Mouse (Mus musculus) intestine, embryonic 14.5 days (tissue): Measurements from ENCODE around the gene Steap3. TPM values are rescaled to one million over a fixed set of nuclear protein-coding genes. Genes with fewer than 3 reads are reported as not detected.

Experiments
- ATAC-seq: fragments of 200-750 bp; cut with Nextera tagmentation; replicated peaks from 2 replicates; pipeline ENCODE4 v1.8.0; 2017; ENCODE audit warnings: low read depth, moderate number of reproducible peaks, moderate TSS enrichment, moderate library complexity; ENCODE audit not compliant: low FRiP score, low TSS enrichment
- DNase-seq: peaks from one replicate; pipeline ENCODE4 v3.0.0-alpha.2; 2018; ENCODE audit warnings: low spot score
- H3K27ac ChIP-seq: fragments of 300-500 bp; sonication (generic); 2 replicates; pipeline ENCODE4 v1.5.1; 2014; ENCODE audit warnings: low read depth, mild to moderate bottlenecking, control low read depth
- H3K27me3 ChIP-seq: fragments of 300-500 bp; sonication (generic); replicated peaks from 2 replicates; pipeline ENCODE4 v1.6.1; 2014; ENCODE audit warnings: low read length, control low read depth; ENCODE audit not compliant: control insufficient read depth, insufficient read depth
- H3K36me3 ChIP-seq: fragments of 300-500 bp; sonication (generic); 2 replicates; pipeline ENCODE4 v1.6.1; 2014; ENCODE audit warnings: low read length, control low read depth; ENCODE audit not compliant: control insufficient read depth, insufficient read depth
- H3K4me1 ChIP-seq: fragments of 300-500 bp; sonication (generic); replicated peaks from 2 replicates; pipeline ENCODE4 v1.6.1; 2014; ENCODE audit warnings: low read length, control low read depth, mixed read lengths; ENCODE audit not compliant: control insufficient read depth, insufficient read depth
- H3K4me2 ChIP-seq: fragments of 300-500 bp; sonication (generic); 2 replicates; pipeline ENCODE4 v1.6.1; 2014; ENCODE audit warnings: low read length
- H3K4me3 ChIP-seq: fragments of 300-500 bp; sonication (generic); 2 replicates; pipeline ENCODE4 v1.5.1; 2014; ENCODE audit warnings: low read depth, low read length, control low read depth, mixed read lengths
- H3K9ac ChIP-seq: fragments of 300-500 bp; sonication (generic); 2 replicates; pipeline ENCODE4 v1.6.1; 2014; ENCODE audit warnings: mild to moderate bottlenecking, low read length
- H3K9me3 ChIP-seq: fragments of 300-500 bp; sonication (generic); 2 replicates; pipeline ENCODE4 v1.6.1; 2016; ENCODE audit warnings: low read length, control low read depth; ENCODE audit not compliant: control insufficient read depth
- WGBS: fragments of 180-500 bp; shearing (Covaris S2); extraction: QIAGEN DNeasy Blood & Tissue Kit; methylation state at CpG from one replicate; pipeline ENCODE4 v1.1.7; 2014; 5-methylcytosine and 5-hydroxymethylcytosine counted together
- polyA plus RNA-seq: library from polyadenylated mRNA; unstranded; fragments of >200 nt; fragmentation: Nextera tagmentation; extraction: Ambion mirVana; gene quantifications from 2 replicates; pipeline ENCODE4 v1.2.1, GENCODE M21; 2014

The Steap3 gene
- polyA plus RNA-seq, 1 experiment from 2014 or later, result 3.1 TPM

- no peak for DNase-seq
- Histone ChIP-seq H3K27ac (no peak overlapping the region), H3K36me3 (no peaks in the 10 kb centered on the region), H3K9me3 (no peaks in the 10 kb centered on the region), H3K4me2 (no peak overlapping the region), H3K4me1 (peaks cover 11% of the 10 kb centered on the region; the same call in 1 of the 2 replicates), H3K4me3 (no peak overlapping the region), H3K9ac (no peak overlapping the region), H3K27me3 (no peaks in the 10 kb centered on the region)
- 71% methylated on average over 7 of the region's 7 CpGs for WGBS
- no peak for ATAC-seq
These were observed 13.3 kb downstream of the Steap3 start for GRCm38 (mm10) chr1:120259249-120259648.

- Histone ChIP-seq H3K27ac (no peak overlapping the region), H3K27me3 (no peaks in the 10 kb centered on the region), H3K9me3 (no peaks in the 10 kb centered on the region), H3K4me1 (peaks cover 11% of the 10 kb centered on the region; the same call in 1 of the 2 replicates), H3K36me3 (no peaks in the 10 kb centered on the region), H3K9ac (no peak overlapping the region), H3K4me3 (no peak overlapping the region), H3K4me2 (peak overlapping the region; percentile 5; the same call in 1 of the 2 replicates)
- ATAC-seq (no peak), DNase-seq (no peak)
- WGBS, result 43% methylated on average over 9 of the region's 9 CpGs
These were observed 13.8 kb downstream of the Steap3 start for GRCm38 (mm10) chr1:120258744-120259143.

- H3K9ac ChIP-seq, result no peak overlapping the region
- ATAC-seq (no peak), DNase-seq (no peak)
- H3K9me3 ChIP-seq, result no peaks in the 10 kb centered on the region
- H3K27me3 ChIP-seq, result no peaks in the 10 kb centered on the region
- H3K27ac ChIP-seq, result no peak overlapping the region
- H3K36me3 ChIP-seq, result no peaks in the 10 kb centered on the region
- H3K4me3 ChIP-seq, result no peak overlapping the region
- 31% methylated on average over 8 of the region's 8 CpGs for WGBS
- H3K4me2 ChIP-seq, result peak overlapping the region; percentile 5; the same call in 1 of the 2 replicates
- H3K4me1 ChIP-seq, result peaks cover 11% of the 10 kb centered on the region; the same call in 1 of the 2 replicates
These were observed 14.3 kb downstream of the Steap3 start for GRCm38 (mm10) chr1:120258245-120258644.

GRCm38 (mm10) chr1:120253751-120254150, 18.8 kb downstream of the Steap3 start:
- Histone ChIP-seq H3K4me1 (0 out of 2 replicates have a peak, but pooled peaks cover 6% of the 10 kb centered on the region), H3K27me3 (no peaks in the 10 kb centered on the region), H3K4me3 (no peak overlapping the region), H3K9ac (no peak overlapping the region), H3K27ac (no peak overlapping the region), H3K9me3 (no peaks in the 10 kb centered on the region), H3K4me2 (no peak overlapping the region), H3K36me3 (no peaks in the 10 kb centered on the region)
- WGBS, result 81% methylated on average over 6 of the region's 6 CpGs
- no peak for ATAC-seq
- no peak for DNase-seq

GRCm38 (mm10) chr1:120252519-120253160, 19.9 kb downstream of the Steap3 start:
- no peak overlapping the region for H3K9ac ChIP-seq
- no peak for DNase-seq

GRCm38 (mm10) chr1:120251193-120251592, 21.3 kb downstream of the Steap3 start:
- no peaks in the 10 kb centered on the region for H3K27me3 ChIP-seq
- ATAC-seq (no peak), DNase-seq (no peak)
- no peak overlapping the region for H3K4me2 ChIP-seq
- H3K4me1 ChIP-seq, result no peaks in the 10 kb centered on the region
- no peaks in the 10 kb centered on the region for H3K36me3 ChIP-seq
- H3K27ac ChIP-seq, result no peak overlapping the region
- no peak overlapping the region for H3K4me3 ChIP-seq
- H3K9ac ChIP-seq, result no peak overlapping the region
- H3K9me3 ChIP-seq, result no peaks in the 10 kb centered on the region
- 100% methylated on average over 1 of the region's 1 CpGs for WGBS

More at GRCm38 (mm10) chr1:120252519-120253160, 19.9 kb downstream of the Steap3 start:
- Histone ChIP-seq H3K4me3 (no peak overlapping the region), H3K27ac (no peak overlapping the region), H3K4me1 (no peaks in the 10 kb centered on the region), H3K4me2 (no peak overlapping the region), H3K36me3 (no peaks in the 10 kb centered on the region), H3K27me3 (no peaks in the 10 kb centered on the region), H3K9me3 (no peaks in the 10 kb centered on the region)
- WGBS, result 90% methylated on average over 7 of the region's 7 CpGs
- no peak for ATAC-seq

- 76% methylated on average over 3 of the region's 3 CpGs for WGBS
- Histone ChIP-seq H3K36me3 (no peaks in the 10 kb centered on the region), H3K9ac (no peak overlapping the region), H3K4me2 (no peak overlapping the region), H3K27ac (no peak overlapping the region), H3K27me3 (no peaks in the 10 kb centered on the region), H3K4me1 (no peaks in the 10 kb centered on the region), H3K4me3 (no peak overlapping the region), H3K9me3 (no peaks in the 10 kb centered on the region)
- no peak for ATAC-seq
- no peak for DNase-seq
These were observed 21.9 kb downstream of the Steap3 start for GRCm38 (mm10) chr1:120250586-120250985.

- Histone ChIP-seq H3K27ac (no peak overlapping the region), H3K9ac (no peak overlapping the region), H3K9me3 (no peaks in the 10 kb centered on the region), H3K36me3 (no peaks in the 10 kb centered on the region), H3K27me3 (no peaks in the 10 kb centered on the region), H3K4me1 (no peaks in the 10 kb centered on the region), H3K4me3 (no peak overlapping the region), H3K4me2 (no peak overlapping the region)
- DNase-seq (no peak), ATAC-seq (no peak)
- 83% methylated on average over 5 of the region's 5 CpGs for WGBS
These were observed 22.7 kb downstream of the Steap3 start for GRCm38 (mm10) chr1:120249842-120250241.

- Histone ChIP-seq H3K36me3 (no peaks in the 10 kb centered on the region), H3K9me3 (no peaks in the 10 kb centered on the region), H3K27ac (no peak overlapping the region), H3K4me3 (no peak overlapping the region), H3K4me2 (no peak overlapping the region), H3K4me1 (no peaks in the 10 kb centered on the region), H3K9ac (no peak overlapping the region), H3K27me3 (no peaks in the 10 kb centered on the region)
- ATAC-seq (no peak), DNase-seq (no peak)
- WGBS, result 67% methylated on average over 5 of the region's 5 CpGs
These were observed 24.3 kb downstream of the Steap3 start for GRCm38 (mm10) chr1:120248156-120248555.
